Mouse (Mus musculus) MEL (cell line): ENCODE data around the gene Themis3. TPM values are rescaled to one million over a fixed set of nuclear protein-coding genes. Genes with fewer than 3 reads are reported as not detected.

Source experiments
- polyA plus RNA-seq, 2 experiments: library from polyadenylated mRNA; stranded (reverse) in 1 of 2; unstranded in 1 of 2; fragments of >175 nt in 1 of 2; fragments of >200 nt in 1 of 2; gene quantifications; 2 replicates each; pipeline versions ENCODE4 v1.2.1 to v1.2.4; 2012; ENCODE audit warnings: low replicate concordance in 2 of 2, low read depth in 1 of 2; ENCODE audit not compliant: insufficient read length in 2 of 2, insufficient read depth in 1 of 2, missing spikeins in 1 of 2
- total RNA-seq: library from RNA; depleted of rRNA; stranded (reverse); fragments of 300-350 nt; gene quantifications from 2 replicates; pipeline ENCODE4 v1.2.3, GENCODE M21; 2012; rRNA removed

The Themis3 gene
- total and polyA plus RNA-seq, 3 experiments, result 0.03 TPM; not detected in 2

Other genes starting within 250 kb of the Themis3 start
- not detected in 2 replicates for gene Mtcl1, start 144.9 kb downstream of the Themis3 start, total RNA-seq
- gene Mtcl1, start 144.9 kb downstream of the Themis3 start, polyA plus RNA-seq, result not detected
- 9.7 and 10.7 TPM in 2 replicates for gene Rab12, start 74.9 kb downstream of the Themis3 start, total RNA-seq
- 10 to 100 TPM in 1 of 2 experiments, not detected in 1; 19.0 TPM for gene Rab12, start 74.9 kb downstream of the Themis3 start, polyA plus RNA-seq